ENCODE assay signal across 9 mouse cellular contexts in genomic region chr15:103338829-103339165, GRCm38 (mm10). TPM values are rescaled to one million over a fixed set of nuclear protein-coding genes. Genes with fewer than 3 reads are reported as not detected.
DNase-seq lines count a peak whose midpoint lies in the region; ATAC-seq and TF ChIP-seq lines count a peak whose summit lies in the region.
"Had no signal": no experiment of that assay in that cellular context is flagged by ENCODE, and none has a peak within 500 bp of the region (broad histone marks: within the 10 kb centered on the region; RNA-seq: fewer than 3 reads in every experiment).

No protein-coding gene starts in this region.

- H3K4me3 ChIP-seq in left cerebral cortex, adult 2 months: peak overlapping the region; percentile 68
- H3K4me3 ChIP-seq in embryonic fibroblast, embryonic 13.5 days (ENCODE audit: insufficient read depth, low read length): peak overlapping the region; percentile 43
- H3K4me3 ChIP-seq in intestine, postnatal 0 days (ENCODE audit: low read depth, low read length): peak overlapping the region; percentile 65; the same call in 1 of the 2 replicates
- H3K4me3 ChIP-seq in neural tube, embryonic 12.5 days: peak overlapping the region; percentile 52

- no peaks in the 10 kb centered on the region for H3K36me3 ChIP-seq in intestine, postnatal 0 days (ENCODE audit: control insufficient read depth, insufficient read depth)
- H3K36me3 ChIP-seq in neural tube, embryonic 12.5 days: no peaks in the 10 kb centered on the region

- intact Hi-C loops in left cerebral cortex, adult 2 months (cut with DNase I): loop anchor here (10.0 kb wide), 1 partner anchor 594 kb away; no protein-coding TSS in a partner anchor
- intact Hi-C loops in left cerebral cortex, postnatal 4 days (cut with DNase I): no loop called here

- H3K9me3 ChIP-seq in intestine, postnatal 0 days (ENCODE audit: control insufficient read depth): no peaks in the 10 kb centered on the region
- H3K9me3 ChIP-seq in neural tube, embryonic 12.5 days: no peaks in the 10 kb centered on the region

- no peak for ATAC-seq in intestine, postnatal 0 days
- ATAC-seq in neural tube, embryonic 12.5 days (ENCODE audit: low FRiP score, low read depth): no peak
- no peak for ATAC-seq in frontal cortex, adult (ENCODE audit: low TSS enrichment)

- peak overlapping the region; percentile 80 for H3K27ac ChIP-seq in left cerebral cortex, adult 2 months
- H3K27ac ChIP-seq in embryonic fibroblast, embryonic 13.5 days (ENCODE audit: insufficient read depth, low read length): no peak overlapping the region
- H3K27ac ChIP-seq in intestine, postnatal 0 days (ENCODE audit: low read depth, low read length): no peak overlapping the region
- no peak overlapping the region for H3K27ac ChIP-seq in neural tube, embryonic 12.5 days

- TF ChIP-seq CTCF in left cerebral cortex, adult 2 months (IDR thresholded peaks at IDR 0.05): no peak
- no peak for TF ChIP-seq CTCF in embryonic fibroblast, embryonic 13.5 days (IDR thresholded peaks at IDR 0.05; ENCODE audit: borderline replicate concordance, insufficient read depth, low read length)
- TF ChIP-seq CTCF in intestine, postnatal 0 days (IDR thresholded peaks at IDR 0.05; ENCODE audit: low read depth): no peak

- H3K27me3 ChIP-seq in intestine, postnatal 0 days (replicated peaks; ENCODE audit: control insufficient read depth, insufficient read depth, low read length): peaks cover 33% of the 10 kb centered on the region
- peaks cover 31% of the 10 kb centered on the region for H3K27me3 ChIP-seq in neural tube, embryonic 12.5 days (replicated peaks)

- H3K4me1 ChIP-seq in embryonic fibroblast, embryonic 13.5 days (ENCODE audit: control insufficient read depth, insufficient read depth, low read length): 0 out of 2 replicates have a peak, but pooled peaks cover 9% of the 10 kb centered on the region
- H3K4me1 ChIP-seq in intestine, postnatal 0 days (replicated peaks; ENCODE audit: control insufficient read depth, insufficient read depth, low read length): no peaks in the 10 kb centered on the region
- H3K4me1 ChIP-seq in neural tube, embryonic 12.5 days: peaks cover 31% of the 10 kb centered on the region

- TF ChIP-seq POLR2A in embryonic fibroblast, embryonic 13.5 days (IDR thresholded peaks at IDR 0.05; ENCODE audit: low read depth, low read length): no peak

- no peak overlapping the region; the same call in 1 of the 2 replicates for H3K4me2 ChIP-seq in intestine, postnatal 0 days (replicated peaks; ENCODE audit: low read depth)
- peak overlapping the region; percentile 88 for H3K4me2 ChIP-seq in neural tube, embryonic 12.5 days (replicated peaks)

- H3K9ac ChIP-seq in intestine, postnatal 0 days (ENCODE audit: low read depth, low read length): no peak overlapping the region
- 0 out of 2 replicates have a peak overlapping the region, but pooled peaks have one; percentile 56 for H3K9ac ChIP-seq in neural tube, embryonic 12.5 days

- 72% methylated on average over 4 of the region's 4 CpGs for WGBS in intestine, postnatal 0 days
- WGBS in neural tube, embryonic 12.5 days: 32% methylated on average over 4 of the region's 4 CpGs

- no peak for DNase-seq in left cerebral cortex, adult 2 months (ENCODE audit: extremely low spot score in 1 of 2, low spot score in 2 of 2)
- DNase-seq in left cerebral cortex, postnatal 4 days: no peak
- no peak for DNase-seq in right cerebral cortex, adult 18-20 months
- no peak for DNase-seq in testis, postnatal 10 days (ENCODE audit: low spot score)
- DNase-seq: kidney, adult 18-20 months had no signal

RNA-seq across cellular contexts. Expression of gene Zfp385a, which starts 1.1 kb away (rescaled TPM):
- 10 to 100 TPM; 66.1 to 77.5 TPM for total RNA-seq in left cerebral cortex, adult 2 months (2021)
- 10 to 100 TPM; 47.8 to 52.7 TPM for total RNA-seq in left cerebral cortex, postnatal 4 days (2021)
- polyA plus RNA-seq in embryonic fibroblast, embryonic 13.5 days (2011; ENCODE audit: insufficient read length, low read depth, missing spikeins): 25.0 and 27.6 TPM in 2 replicates
- 2.9 and 3.1 TPM in 2 replicates for polyA plus RNA-seq in intestine, postnatal 0 days (2015; fragmentation: Nextera tagmentation; extraction: Ambion mirVana)
- polyA plus RNA-seq in neural tube, embryonic 12.5 days (2016; fragmentation: Nextera tagmentation; extraction: Ambion mirVana): 20.2 and 20.9 TPM in 2 replicates

RNA-seq across cellular contexts. Expression of gene Itga5, which starts 27.8 kb away (rescaled TPM):
- total RNA-seq in left cerebral cortex, adult 2 months (2021): 1 to 10 TPM; 2.6 to 3.0 TPM
- total RNA-seq in left cerebral cortex, postnatal 4 days (2021): 1 to 10 TPM; 7.4 to 7.6 TPM
- polyA plus RNA-seq in embryonic fibroblast, embryonic 13.5 days (2011; ENCODE audit: insufficient read length, low read depth, missing spikeins): 161 and 346 TPM in 2 replicates
- 25.0 and 25.8 TPM in 2 replicates for polyA plus RNA-seq in intestine, postnatal 0 days (2015; fragmentation: Nextera tagmentation; extraction: Ambion mirVana)
- polyA plus RNA-seq in neural tube, embryonic 12.5 days (2016; fragmentation: Nextera tagmentation; extraction: Ambion mirVana): 19.1 and 19.9 TPM in 2 replicates

RNA-seq across cellular contexts. Expression of gene Gpr84, which starts 28.4 kb away (rescaled TPM):
- under 1 TPM; 0.40 to 0.66 TPM for total RNA-seq in left cerebral cortex, adult 2 months (2021)
- under 1 TPM; 0.44 to 0.46 TPM for total RNA-seq in left cerebral cortex, postnatal 4 days (2021)
- polyA plus RNA-seq in embryonic fibroblast, embryonic 13.5 days (2011; ENCODE audit: insufficient read length, low read depth, missing spikeins): 0.40 TPM in 1 of 2 replicates, not detected in the other
- polyA plus RNA-seq in intestine, postnatal 0 days (2015; fragmentation: Nextera tagmentation; extraction: Ambion mirVana): not detected in 2 replicates
- polyA plus RNA-seq in neural tube, embryonic 12.5 days (2016; fragmentation: Nextera tagmentation; extraction: Ambion mirVana): 0.25 and 0.29 TPM in 2 replicates
